Mouse (Mus musculus) heart, adult 2 months (tissue): ENCODE results near the gene Ngfr.

Experiments
- CTCF ChIP-seq: fragments of 200-600 bp; IDR thresholded peaks from 2 replicates; pipeline ENCODE4 v1.8.1; 2022; ENCODE audit warnings: antibody characterized with exemption, mild to moderate bottlenecking, moderate library complexity
- EP300 ChIP-seq: fragments of 200-500 bp; IDR thresholded peaks from 2 replicates; pipeline ENCODE4 v1.6.1; 2011; ENCODE audit warnings: low read depth, low read length, control low read depth; ENCODE audit not compliant: insufficient read depth
- POLR2A ChIP-seq: fragments of 200-500 bp; IDR thresholded peaks from 2 replicates; pipeline ENCODE4 v1.6.1; 2011; ENCODE audit warnings: mild to moderate bottlenecking, low read depth, low read length, control low read depth; ENCODE audit not compliant: insufficient read depth

- TF ChIP-seq POLR2A (no peak), CTCF (no peak), EP300 (no peak)
Measured at GRCm38 (mm10) chr11:95557719-95558118, 29.8 kb downstream of the Ngfr start.
